Mouse (Mus musculus) neural tube, embryonic 14.5 days (tissue): ENCODE measurements at regions not wholly inside any gene's neighbourhood (a gene's known extent, or its start where the extent isn't known, plus 50 kb on each side); places are given as distances from the start of the nearest gene placed in this dataset.

Source experiments
- ATAC-seq: fragments of 200-750 bp; cut with Nextera tagmentation; 2 replicates; pipeline ENCODE4 v1.8.0; 2017; ENCODE audit warnings: low read depth, mild to moderate bottlenecking, moderate TSS enrichment, moderate library complexity
- H3K27ac ChIP-seq: fragments of 300-500 bp; sonication (generic); 2 replicates; pipeline ENCODE4 v1.5.1; 2014; ENCODE audit warnings: low read depth, mild to moderate bottlenecking, control low read depth, low read length, moderate library complexity, mixed read lengths
- H3K27me3 ChIP-seq: fragments of 300-500 bp; sonication (generic); 2 replicates; pipeline ENCODE4 v1.6.1; 2014; ENCODE audit warnings: low read length; ENCODE audit not compliant: control insufficient read depth, insufficient read depth
- H3K36me3 ChIP-seq: fragments of 300-500 bp; sonication (generic); 2 replicates; pipeline ENCODE4 v1.6.1; 2014; ENCODE audit warnings: low read length, mixed read lengths; ENCODE audit not compliant: control insufficient read depth, insufficient read depth
- H3K4me1 ChIP-seq: fragments of 300-500 bp; sonication (generic); 2 replicates; pipeline ENCODE4 v1.6.1; 2014; ENCODE audit warnings: low read length; ENCODE audit not compliant: control insufficient read depth, insufficient read depth
- H3K4me2 ChIP-seq: fragments of 300-500 bp; sonication (generic); 2 replicates; pipeline ENCODE4 v1.6.1; 2014; ENCODE audit warnings: mild to moderate bottlenecking, low read depth, low read length, control low read depth
- H3K4me3 ChIP-seq: fragments of 300-500 bp; sonication (generic); 2 replicates; pipeline ENCODE4 v1.5.1; 2014; ENCODE audit warnings: low read depth, low read length, control low read depth, mixed read lengths
- H3K9ac ChIP-seq: fragments of 300-500 bp; sonication (generic); replicated peaks from 2 replicates; pipeline ENCODE4 v1.6.1; 2014; ENCODE audit warnings: low read depth, mild to moderate bottlenecking, control low read depth, low read length, mixed read lengths
- H3K9me3 ChIP-seq: fragments of 300-500 bp; sonication (generic); 2 replicates; pipeline ENCODE4 v1.6.1; 2016; ENCODE audit warnings: low read length; ENCODE audit not compliant: control insufficient read depth
- WGBS: fragments of 180-500 bp; shearing (Covaris S2); extraction: QIAGEN DNeasy Blood & Tissue Kit; methylation state at CpG from one replicate; pipeline ENCODE4 v1.1.7; 2014; 5-methylcytosine and 5-hydroxymethylcytosine counted together

GRCm38 (mm10) chr15:13236869-13237507, 63.5 kb upstream of the Cdh6 start:
- 66% methylated on average over 8 of the region's 8 CpGs for whole genome bisulfite sequencing

GRCm38 (mm10) chr15:13232567-13233259, 59.2 kb upstream of the Cdh6 start:
- H3K4me2 ChIP-seq: no peak overlapping the region
- H3K9ac ChIP-seq: no peak overlapping the region
- no peaks in the 10 kb centered on the region for H3K9me3 ChIP-seq
- H3K27ac ChIP-seq: no peak overlapping the region
- H3K4me3 ChIP-seq: no peak overlapping the region
- 89% methylated on average over 5 of the region's 5 CpGs for WGBS
- no peaks in the 10 kb centered on the region for H3K4me1 ChIP-seq
- no peak for ATAC-seq
- no peaks in the 10 kb centered on the region for H3K36me3 ChIP-seq
- no peaks in the 10 kb centered on the region for H3K27me3 ChIP-seq

More at GRCm38 (mm10) chr15:13236869-13237507, 63.5 kb upstream of the Cdh6 start:
- no peak overlapping the region for H3K4me2 ChIP-seq
- no peaks in the 10 kb centered on the region for H3K36me3 ChIP-seq
- no peak overlapping the region for H3K9ac ChIP-seq
- H3K27ac ChIP-seq: no peak overlapping the region
- no peaks in the 10 kb centered on the region for H3K9me3 ChIP-seq
- no peaks in the 10 kb centered on the region for H3K4me1 ChIP-seq
- H3K27me3 ChIP-seq: no peaks in the 10 kb centered on the region
- ATAC-seq: no peak
- H3K4me3 ChIP-seq: no peak overlapping the region

- 54% methylated on average over 4 of the region's 4 CpGs for WGBS
Measured at GRCm38 (mm10) chr15:13231550-13231949, 58.1 kb upstream of the Cdh6 start.

GRCm38 (mm10) chr15:13228125-13228524, 54.6 kb upstream of the Cdh6 start:
- Histone ChIP-seq H3K36me3 (no peaks in the 10 kb centered on the region), H3K27me3 (no peaks in the 10 kb centered on the region), H3K27ac (no peak overlapping the region), H3K9ac (no peak overlapping the region), H3K4me1 (no peaks in the 10 kb centered on the region), H3K4me2 (no peak overlapping the region), H3K9me3 (no peaks in the 10 kb centered on the region), H3K4me3 (no peak overlapping the region)
- 76% methylated on average over 12 of the region's 12 CpGs for WGBS
- no peak for ATAC-seq

More at GRCm38 (mm10) chr15:13231550-13231949, 58.1 kb upstream of the Cdh6 start:
- H3K36me3 ChIP-seq: no peaks in the 10 kb centered on the region
- H3K9me3 ChIP-seq: no peaks in the 10 kb centered on the region
- no peak for ATAC-seq
- no peaks in the 10 kb centered on the region for H3K4me1 ChIP-seq
- H3K27me3 ChIP-seq: no peaks in the 10 kb centered on the region
- no peak overlapping the region for H3K4me2 ChIP-seq
- no peak overlapping the region for H3K9ac ChIP-seq
- no peak overlapping the region for H3K4me3 ChIP-seq
- H3K27ac ChIP-seq: no peak overlapping the region
